Mouse (Mus musculus): ENCODE results near the gene Emc7.
"Not testable (repeated sequence)": the region's sequence is repeated elsewhere in the genome, so short reads cannot be mapped to it uniquely, and the experiment has no call there.

The Emc7 gene

DNA sequence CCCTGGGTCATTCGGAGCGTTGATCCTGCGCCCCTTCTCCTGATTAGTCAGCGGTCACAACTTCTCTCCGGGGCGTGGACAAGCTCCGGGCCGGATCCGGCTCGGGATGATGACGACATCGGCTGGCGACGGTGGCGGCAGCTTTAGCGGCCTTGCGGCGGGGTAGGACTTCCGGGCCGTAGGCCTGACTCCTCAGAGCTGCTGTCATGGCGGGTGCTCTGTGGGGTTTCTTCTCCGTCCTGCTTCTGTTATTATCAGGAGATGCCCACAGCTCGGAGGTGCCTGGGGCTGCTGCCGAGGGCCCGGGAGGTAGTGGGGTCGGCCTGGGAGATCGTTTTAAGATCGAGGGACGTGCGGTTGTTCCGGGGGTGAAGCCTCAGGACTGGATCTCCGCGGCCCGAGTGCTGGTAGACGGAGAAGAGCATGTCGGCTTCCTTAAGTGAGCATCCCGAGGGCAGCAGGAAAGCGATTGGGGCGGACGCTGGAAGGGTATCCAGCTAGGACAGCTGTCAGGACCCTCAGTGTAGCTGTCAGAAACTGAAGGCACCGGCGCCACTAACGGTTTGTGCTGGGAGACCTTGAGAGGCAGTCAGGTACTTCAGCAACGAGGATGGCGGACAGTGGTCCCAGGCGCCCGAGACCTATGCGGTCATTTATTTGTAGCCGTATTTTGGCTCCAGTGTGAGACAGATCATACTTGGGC, at the start of gene Emc7:
TSS of gene Emc7 (plus strand) at position 136 of the 703 bp plus-strand sequence.
- DNase-seq: peak; percentile 96 to 97

DNA sequence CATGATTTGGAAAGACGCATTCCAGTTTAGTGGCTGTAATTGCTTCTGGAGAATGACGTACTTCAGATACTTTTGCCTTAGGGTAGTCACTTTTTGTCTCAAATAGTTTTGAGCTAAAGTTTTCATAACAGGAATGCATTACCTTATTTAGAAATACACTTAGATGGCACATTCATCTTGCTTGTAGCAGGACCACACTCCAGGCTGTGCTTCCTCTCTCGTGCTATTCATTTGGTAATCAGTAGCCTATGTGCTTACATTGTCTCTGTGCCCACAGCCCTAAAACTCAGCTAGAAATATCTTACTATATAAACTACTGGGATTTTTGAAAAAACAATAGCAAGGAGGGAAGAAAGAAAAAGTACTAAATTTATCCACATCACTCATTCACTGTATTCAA, 47.8 kb upstream of the Emc7 start:
- DNase-seq: no peak

DNA sequence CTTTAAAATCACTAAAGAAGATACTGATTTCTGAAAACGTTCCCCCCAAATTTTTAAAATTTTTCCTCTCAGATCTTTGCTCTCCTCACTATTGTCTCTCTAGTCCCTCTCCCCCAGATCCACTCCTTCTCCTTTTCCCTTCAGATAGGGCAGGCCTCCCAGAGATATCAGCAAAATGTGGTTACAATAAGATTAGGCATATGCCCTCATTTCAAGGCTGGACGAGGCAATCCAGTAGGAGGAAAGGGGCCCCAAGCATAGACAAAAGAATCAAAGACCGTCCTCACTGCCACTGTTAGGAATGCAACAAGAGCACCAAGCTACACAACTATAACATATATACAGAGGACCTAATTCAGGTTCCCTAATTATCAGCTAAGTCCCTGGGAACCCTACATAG, 29.5 kb upstream of the Emc7 start:
- DNase-seq: no peak

DNA sequence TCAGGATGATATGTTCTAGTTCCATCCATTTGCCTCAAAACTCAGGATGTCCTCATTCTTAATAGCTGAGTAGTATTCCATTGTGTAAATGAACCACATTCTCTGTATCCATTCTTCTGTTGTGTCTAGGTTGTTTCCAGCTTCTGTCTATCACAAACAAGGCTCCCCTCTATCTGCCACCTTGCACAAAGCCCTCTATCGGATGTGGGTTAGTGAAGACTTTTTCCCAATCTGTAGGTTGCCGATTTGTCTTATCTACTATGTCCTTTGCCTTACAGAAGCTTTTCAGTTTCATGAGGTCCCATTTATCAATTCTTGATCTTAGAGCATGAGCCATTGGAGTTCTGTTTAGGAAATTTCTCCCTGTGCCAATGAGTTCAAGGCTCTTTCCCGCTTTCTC, 26.3 kb upstream of the Emc7 start:
- not testable (repeated sequence) for DNase-seq

DNA sequence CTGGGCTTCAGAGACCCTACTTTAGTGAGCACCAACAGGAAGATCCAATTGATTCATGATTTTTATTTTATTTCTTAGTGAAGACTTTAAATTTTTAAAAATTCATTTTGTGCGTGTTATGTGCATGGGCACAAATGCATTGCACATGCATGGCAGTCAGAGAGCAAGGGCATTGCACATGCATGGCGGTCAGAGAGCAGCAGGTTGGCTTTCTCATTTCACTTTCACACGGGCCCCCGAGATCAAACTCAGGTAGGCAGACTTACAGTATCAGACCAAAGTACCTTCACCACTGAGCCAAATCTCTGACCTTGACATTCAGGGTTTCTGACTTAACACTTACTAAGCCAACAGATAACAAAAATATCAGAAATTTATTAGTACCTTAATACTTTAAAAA, 25.1 kb upstream of the Emc7 start:
- DNase-seq: no peak

DNA sequence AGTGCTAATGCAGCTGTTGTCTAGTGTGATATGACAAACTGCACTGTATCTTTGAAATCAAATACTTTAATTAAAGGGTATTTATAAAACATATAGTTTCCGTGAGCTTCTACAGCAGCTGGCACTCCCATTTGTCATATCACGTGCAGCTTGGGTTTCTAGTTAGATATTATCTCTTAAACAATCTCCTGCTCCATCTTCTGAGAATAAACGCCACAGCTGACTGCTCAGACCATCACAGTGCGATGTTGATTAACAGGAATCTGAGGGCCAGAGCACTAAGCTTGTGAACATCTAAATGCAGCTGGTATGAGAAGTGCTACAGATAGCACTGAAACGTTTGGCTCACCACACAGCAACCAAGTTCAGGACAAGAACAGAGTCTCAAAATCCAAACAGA, 24.4 kb upstream of the Emc7 start:
- DNase-seq: no peak

DNA sequence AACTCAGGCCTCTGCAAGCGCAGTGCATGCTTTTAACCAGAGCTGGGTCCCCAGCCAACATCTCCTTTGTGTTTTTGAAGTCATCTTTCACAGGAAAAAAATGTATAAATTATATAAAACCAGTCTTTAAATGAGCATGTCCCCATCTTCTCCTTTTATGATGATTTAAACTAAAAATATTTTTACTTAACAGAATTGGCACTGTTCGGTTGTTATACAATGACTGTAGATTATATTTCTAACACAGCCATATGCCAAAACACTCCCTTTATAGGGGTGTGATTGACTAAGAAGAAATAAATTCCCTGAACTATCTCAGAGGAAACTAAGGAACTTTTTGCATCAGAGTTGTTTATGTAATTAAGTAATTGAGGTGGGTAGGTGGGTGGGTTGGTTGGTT, 22.3 kb upstream of the Emc7 start:
- no peak for DNase-seq

DNA sequence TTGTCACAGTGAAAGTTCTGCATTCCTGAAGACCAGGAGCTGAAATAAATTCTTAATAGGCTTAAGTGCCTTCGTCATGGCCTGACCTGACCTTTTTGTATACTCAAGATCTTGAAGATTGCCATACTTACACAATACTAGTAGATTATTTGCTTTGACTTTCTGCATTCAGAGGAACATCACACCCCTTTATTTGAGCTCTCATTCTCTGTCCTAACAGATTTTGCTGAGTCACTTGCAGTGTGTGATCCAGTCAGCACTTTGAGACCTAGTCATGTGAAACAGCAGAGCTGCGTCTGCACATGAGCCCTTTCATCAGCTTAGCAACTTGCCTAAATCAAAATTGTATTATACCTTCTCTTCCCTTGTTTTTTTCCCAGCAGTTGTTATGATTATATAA, 21.4 kb upstream of the Emc7 start:
- peak in 1 of 2 experiments; percentile 47 for DNase-seq

DNA sequence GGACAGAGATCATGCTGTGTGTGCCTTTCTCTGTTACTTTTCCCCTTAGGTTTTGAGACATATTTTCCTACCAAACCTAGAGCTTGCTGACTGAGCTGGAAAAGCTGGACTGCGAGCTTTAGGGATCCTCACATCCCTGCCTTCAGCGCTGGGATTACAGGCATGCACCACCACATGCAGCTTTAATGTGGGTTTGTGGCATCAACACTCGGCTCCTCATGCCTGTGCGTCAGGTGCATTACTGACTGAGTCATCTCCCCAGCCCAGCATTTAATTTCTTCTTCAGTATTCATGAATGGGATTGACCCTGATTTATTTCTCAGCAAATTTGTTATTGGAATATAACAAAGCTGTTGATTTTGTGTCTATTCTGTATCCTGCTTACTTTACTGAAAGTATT, 18.5 kb upstream of the Emc7 start:
- DNase-seq: no peak

DNA sequence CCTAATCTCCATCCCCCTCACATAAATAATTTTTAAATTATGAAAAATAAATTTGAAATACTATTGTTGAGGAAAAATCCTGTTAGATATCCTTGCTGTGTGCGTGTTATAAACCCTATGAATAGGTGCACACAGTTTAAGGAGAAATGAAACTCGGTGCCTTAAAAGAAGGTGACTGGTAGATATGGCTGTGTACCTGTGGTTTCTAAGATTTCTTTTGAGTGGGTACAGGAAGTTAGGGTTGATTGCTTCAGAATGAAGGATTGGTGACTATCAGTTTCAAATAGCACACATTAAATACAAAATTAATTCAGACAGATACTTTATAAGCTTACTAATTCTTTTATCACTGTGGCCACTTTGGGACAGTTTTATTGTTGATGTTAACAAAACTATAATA, 17.2 kb upstream of the Emc7 start:
- no peak for DNase-seq

DNA sequence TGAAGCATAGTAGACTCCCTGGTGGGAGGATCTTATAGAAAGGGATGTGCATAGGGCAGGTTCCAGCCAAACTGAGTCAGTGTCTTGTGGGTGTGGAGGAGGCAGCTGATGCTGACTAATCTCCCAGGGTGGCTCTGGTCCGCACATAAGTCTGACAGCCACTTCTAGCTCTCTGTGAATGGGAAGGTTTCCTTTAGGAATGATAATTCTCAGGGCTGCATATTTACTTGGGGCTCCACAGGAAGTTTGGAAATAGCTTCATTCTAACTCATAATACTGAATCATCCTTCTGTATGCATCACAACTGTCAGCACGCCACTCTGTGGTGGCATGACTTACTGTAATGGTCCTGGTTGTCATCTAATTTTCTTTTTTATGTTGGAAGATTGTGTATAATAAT, 11.3 kb upstream of the Emc7 start:
- no peak for DNase-seq

DNA sequence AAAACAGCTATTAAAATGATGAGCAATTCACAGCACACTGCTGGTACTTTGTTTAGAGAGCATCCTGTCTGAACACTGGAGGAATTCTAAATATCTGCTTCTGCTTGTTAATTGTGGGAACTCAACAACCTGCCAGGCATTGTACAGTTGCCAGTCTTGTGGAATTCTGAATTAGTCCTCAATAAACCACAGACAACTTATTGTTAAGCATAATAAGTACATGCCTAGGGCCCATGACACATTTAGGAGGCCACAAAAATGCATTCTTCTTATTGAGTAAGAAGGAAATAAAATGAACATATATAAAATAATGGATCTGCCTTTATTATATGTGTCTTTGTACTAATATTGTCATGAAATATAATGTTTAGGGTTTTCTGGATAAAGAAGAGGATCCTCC, 9.3 kb upstream of the Emc7 start:
- DNase-seq: no peak

DNA sequence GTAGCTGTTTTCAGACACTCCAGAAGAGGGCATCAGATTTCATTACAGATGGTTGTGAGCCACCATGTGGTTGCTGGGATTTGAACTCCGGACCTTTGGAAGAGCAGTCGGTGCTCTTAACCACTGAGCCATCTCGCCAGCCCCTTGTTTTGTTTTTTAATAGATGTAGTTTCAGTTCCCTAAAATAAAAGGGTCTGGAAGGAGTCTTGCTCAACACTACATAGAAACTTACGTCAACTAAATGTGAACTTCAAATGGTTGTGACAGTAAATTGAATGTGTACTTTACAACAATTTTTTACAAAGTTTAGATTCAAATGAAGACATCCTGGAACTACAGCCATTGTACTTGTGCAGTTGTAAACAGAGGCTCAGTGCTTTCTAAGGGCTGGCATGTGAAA, 6.8 kb upstream of the Emc7 start:
- not testable (repeated sequence) for DNase-seq

DNA sequence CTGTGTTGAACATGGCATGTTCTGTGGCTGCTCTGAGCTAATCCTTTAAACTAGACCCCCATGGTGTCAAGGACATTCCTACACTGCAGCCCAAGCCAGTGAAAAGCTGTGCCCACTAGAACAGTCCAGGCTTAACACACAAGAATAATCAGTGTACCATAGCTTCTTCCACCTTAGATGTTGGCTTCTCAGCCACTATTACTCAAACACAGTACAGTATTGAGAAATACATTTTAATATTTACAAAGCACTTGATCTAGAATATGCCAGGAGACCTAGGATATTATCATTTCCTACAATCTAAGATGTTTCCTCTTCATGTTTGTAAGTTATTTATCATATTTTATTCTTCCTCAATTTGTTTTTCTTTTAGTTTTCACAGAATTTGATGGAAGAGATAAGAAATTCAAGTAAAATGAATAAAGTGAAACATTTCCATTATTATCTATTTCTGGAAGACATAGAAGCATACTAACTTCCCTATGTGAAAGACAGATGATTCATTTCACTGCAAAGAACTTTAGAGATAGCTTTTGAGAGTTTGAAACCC, 6.2 kb upstream of the Emc7 start:
- peak in 1 of 2 experiments; percentile 6 for DNase-seq

DNA sequence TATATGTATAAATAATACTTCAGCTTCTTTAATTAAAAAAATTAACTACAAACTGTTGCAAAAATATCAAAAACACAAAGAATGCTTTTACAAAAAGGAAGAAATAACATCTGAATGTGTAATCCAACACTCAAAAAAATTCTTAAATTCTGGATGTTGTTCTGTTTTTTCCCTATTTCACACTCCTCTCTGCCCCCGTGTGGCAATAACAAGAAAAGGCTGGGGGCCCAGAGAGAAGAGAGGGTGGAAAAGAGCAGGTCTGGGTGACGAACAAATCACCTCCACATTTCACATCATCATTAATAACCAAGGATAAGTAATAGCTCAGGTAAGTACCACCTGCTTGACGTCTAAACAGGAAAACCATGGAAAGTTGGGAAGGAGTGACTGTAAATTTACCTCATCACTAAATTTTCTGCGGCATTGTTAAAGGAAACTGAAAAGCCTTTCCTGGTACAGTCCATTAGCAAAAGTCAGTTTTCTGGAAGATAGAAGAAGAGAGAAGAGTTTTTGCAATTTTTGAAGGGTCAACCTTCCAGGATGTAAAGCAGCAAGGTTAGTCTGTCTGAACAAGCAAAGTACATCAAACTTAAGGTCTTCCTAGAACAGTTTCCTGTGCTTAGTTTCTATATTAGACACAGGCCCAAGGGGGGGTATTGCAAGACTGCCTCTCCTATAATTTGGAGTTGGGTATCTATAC, 5.0 kb upstream of the Emc7 start:
- peak; percentile 10 to 14 for DNase-seq

DNA sequence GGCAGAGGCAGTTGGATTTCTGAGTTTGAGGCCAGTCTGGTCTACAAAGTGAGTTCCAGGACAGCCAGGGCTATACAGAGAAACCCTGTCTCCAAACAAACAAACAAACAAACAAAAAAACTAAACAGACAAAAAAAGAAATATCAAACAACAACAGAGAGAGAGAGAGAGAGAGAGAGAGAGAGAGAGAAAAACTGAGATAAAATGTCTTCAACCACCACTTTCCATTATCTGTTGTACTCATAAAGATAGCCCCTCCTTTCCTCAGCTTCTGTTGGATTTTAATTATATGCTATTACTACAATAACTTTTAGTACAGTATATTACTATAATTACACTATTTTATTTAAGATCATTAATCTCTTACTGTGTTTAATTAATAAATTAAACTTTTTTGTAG, 2.3 kb upstream of the Emc7 start:
- DNase-seq: not testable (repeated sequence)

DNA sequence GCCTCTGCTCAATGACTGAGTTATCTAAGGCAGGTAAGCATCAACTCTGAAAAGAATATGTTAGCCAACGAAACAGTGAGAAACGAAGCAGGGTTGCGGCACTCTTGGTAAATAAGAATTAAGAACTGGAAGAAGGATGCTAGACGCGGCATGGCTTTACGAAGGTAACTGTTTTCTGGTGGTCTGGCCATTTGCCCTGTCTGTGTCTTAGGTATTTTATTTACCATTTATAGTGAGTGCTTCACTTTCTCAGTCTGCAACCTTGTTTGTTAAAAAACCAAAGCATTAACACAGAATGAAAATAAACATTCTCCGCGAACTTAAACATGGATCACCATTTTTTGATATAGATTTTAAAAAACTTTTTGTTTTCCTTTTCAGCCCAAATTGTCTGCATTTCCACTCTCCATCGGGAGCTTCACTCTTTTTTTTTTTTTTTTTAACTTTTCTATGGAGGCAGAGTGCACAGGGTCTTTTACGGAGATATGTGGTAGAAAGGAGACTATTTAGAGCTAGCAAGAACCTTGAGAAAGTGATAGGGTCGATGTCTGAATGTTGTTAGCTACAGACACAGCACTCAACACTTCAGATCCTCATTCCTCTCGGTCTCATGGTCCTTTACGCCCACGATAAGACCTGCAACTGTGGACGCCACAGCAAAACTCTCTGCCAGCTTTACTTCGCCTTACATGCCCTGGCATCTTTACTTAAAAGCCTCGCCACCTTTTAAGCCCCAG, 504 bp upstream of the Emc7 start:
- DNase-seq: no peak

DNA sequence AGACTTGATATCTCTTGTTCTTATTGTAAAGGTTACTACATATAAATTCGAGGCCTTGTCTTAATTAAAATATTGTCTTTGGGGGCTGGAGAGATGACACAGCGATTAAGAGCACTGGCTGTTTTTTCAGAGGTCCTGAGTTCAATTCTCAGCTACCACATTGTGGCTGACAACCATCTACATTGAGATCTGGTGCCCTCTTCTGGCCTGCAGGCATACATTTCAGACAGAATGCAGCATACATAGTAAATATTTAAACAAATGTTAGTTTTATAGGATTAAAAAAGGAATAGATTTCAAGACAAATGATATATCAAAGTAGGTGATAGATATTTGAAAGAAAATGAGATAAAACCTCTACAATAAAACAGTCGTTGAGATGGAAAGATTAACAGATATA, 5.8 kb downstream of the Emc7 start:
- no peak for DNase-seq

DNA sequence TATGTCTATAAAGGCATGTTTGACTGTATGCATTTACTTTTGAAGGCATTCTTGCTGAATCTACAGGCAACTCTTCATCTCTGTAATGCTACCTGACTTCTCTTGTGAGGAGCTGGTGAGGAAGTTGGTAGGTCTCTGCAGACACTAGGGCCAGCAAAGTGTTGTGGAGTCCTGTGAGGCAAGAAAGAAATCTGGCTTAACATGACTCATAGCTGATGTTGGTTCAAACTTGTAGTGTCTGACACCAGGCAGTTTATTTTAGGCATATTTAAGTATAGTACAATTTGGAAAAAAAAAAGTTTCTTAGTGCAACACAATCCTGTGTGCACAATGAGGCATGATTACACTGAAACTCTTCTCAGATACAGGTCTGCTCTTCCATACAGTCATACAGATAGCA, 14.7 kb downstream of the Emc7 start:
- DNase-seq: no peak

DNA sequence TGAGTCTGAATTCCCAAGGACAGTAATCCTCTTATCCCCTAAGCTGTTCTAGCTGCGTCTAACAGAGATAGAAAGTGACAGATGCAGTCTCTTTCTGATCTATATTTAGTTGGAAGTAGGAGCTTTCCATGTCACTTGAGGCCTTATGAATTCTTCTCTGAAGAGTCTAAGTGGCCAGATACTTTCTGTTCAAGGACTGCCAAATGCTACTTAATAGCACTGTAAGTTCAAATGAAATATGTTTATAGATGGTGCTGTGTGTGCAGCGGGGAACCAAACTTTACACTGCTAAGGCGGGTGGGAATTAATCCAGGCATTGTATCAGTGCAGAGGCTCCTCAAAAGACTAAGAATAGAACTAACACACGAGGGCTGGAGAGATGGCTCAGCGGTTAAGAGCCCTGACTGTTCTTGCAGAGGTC, 16.2 kb downstream of the Emc7 start:
- DNase-seq: no peak

DNA sequence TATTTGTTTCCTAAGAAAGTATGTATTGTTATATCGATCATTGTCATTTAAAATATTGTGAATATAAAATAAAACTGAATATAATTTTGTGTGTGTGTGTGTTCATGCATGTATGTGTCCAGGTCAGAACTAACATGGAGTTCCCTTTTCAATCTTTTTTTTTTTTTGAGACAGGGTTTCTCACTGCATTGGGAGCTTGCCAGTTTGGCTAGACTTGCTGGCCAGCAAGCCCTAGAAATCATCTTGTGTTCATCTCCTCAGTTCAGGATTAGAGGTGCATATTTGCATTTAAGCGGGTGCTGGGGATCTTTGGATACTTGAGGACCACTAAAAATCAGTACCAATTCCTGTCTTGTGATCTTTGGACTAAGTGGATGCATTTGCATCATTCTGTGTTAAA, 17.3 kb downstream of the Emc7 start:
- DNase-seq: no peak

DNA sequence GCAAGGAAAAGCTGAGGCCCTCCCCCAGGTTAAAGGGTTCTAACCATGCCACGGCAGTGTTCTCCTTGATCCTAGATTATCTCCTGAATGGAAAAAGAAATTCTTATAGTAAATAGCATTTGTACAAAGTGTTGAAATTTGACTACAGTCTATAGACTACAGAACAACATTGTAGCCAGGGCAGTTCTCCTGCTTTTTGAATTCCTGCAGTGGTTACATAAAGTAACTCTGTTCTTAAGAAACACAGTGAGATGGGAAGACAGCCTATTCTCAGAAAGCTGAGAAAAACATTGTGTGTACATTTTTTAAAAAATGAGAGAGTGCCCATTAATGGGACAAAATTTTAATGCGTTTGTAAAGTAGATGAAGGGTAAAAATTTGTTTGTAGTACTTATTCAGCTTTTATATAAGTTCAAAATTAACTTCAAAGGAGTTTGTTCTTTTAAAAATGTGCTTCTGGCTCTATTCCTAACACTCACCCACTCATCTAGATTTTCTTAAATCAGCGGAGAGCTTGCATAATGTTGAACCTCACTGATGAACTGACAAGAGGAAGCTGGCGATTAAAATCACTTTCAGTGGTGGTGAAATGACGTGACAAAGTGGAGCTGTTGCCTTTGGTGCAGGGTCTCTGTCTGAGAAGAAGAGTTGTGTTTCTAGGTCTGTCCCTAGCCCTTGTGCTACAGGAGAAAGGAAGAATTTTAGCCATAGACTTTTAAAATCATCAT, 20.4 kb downstream of the Emc7 start:
- peak in 1 of 2 experiments; percentile 33 for DNase-seq

DNA sequence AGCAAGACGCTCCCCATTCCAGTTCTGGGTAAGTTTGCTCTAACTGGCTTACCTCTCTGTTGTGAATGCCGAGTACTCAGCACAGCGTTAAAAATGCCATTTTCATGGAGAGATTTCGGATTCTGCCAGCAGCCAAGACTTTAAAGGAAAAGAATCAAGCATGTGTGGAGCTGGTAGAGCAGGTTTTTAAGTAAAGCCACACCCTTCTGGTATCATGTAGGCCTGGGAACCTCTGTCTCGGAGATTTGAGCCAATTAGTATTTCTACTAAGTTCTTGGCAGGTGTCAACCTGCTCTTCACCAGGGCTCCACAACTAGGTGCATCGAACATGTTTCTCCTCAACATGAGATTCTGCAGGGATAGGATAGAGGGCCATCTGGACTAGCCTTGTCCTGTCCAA, 21.8 kb downstream of the Emc7 start:
- DNase-seq: peak in 1 of 2 experiments; percentile 29

Data from lung, adult 18-20 months (tissue).